Mouse (Mus musculus) liver, adult 2 months (tissue): ENCODE measurements around the gene Clcn2.

Experiments
- CTCF ChIP-seq: fragments of 200-500 bp; IDR thresholded peaks from 2 replicates; pipeline ENCODE4 v1.5.1; 2011; ENCODE audit warnings: low read depth, low read length, control low read depth
- POLR2A ChIP-seq: fragments of 200-500 bp; IDR thresholded peaks from 2 replicates; pipeline ENCODE4 v1.6.1; 2011; ENCODE audit warnings: low read length, control low read depth; ENCODE audit not compliant: insufficient read depth; ENCODE audit errors: extremely low read depth

DNA sequence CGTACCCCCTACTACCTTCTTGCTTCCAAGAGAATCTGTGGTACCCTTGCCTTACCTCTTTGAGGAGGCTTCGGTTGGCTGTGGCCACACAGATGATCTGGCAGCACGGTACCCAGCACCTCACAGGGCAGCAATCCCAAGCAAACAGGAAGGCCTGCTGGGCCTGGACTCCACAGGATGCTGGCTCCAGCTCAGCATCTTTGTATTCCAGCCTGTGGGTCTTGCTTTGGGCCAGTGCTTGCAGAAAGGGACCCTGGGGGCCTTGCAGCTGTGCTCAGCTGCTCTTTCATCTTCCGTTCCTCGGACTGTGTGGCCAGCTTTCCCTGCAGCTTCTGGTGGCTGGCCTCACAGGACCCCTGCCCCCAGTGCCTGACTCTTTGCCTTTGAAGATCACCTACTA lies 17.5 kb downstream of the Clcn2 start:
- TF ChIP-seq CTCF (no peak), POLR2A (no peak)
